Mouse (Mus musculus) heart, embryonic 11.5 days (tissue): ENCODE data around the gene Tenm2. TPM values are rescaled to one million over a fixed set of nuclear protein-coding genes. Genes with fewer than 3 reads are reported as not detected.

Experiments
- ATAC-seq: fragments of 200-750 bp; cut with Nextera tagmentation; replicated peaks from 2 replicates; pipeline ENCODE4 v1.8.0; 2017; ENCODE audit warnings: moderate library complexity; ENCODE audit not compliant: insufficient number of reproducible peaks, low FRiP score, low TSS enrichment
- H3K27ac ChIP-seq: fragments of 300-500 bp; sonication (generic); 2 replicates; pipeline ENCODE4 v1.5.1; 2014; ENCODE audit warnings: mild to moderate bottlenecking, low read depth, low read length
- H3K27me3 ChIP-seq: fragments of 300-500 bp; sonication (generic); 2 replicates; pipeline ENCODE4 v1.6.1; 2014; ENCODE audit warnings: mild to moderate bottlenecking, low read length, mixed read lengths; ENCODE audit not compliant: control insufficient read depth, insufficient read depth
- H3K36me3 ChIP-seq: fragments of 300-500 bp; sonication (generic); 2 replicates; pipeline ENCODE4 v1.6.1; 2014; ENCODE audit warnings: mild to moderate bottlenecking, low read length, moderate library complexity, mixed read lengths; ENCODE audit not compliant: control insufficient read depth, insufficient read depth
- H3K4me1 ChIP-seq: fragments of 300-500 bp; sonication (generic); 2 replicates; pipeline ENCODE4 v1.6.1; 2014; ENCODE audit warnings: low read length; ENCODE audit not compliant: control insufficient read depth, insufficient read depth
- H3K4me2 ChIP-seq: fragments of 300-500 bp; sonication (generic); 2 replicates; pipeline ENCODE4 v1.6.1; 2014; ENCODE audit warnings: mild to moderate bottlenecking, moderate library complexity
- H3K4me3 ChIP-seq: fragments of 300-500 bp; sonication (generic); 2 replicates; pipeline ENCODE4 v1.5.1; 2014; ENCODE audit warnings: low read depth, low read length
- H3K9ac ChIP-seq: fragments of 300-500 bp; sonication (generic); 2 replicates; pipeline ENCODE4 v1.6.1; 2014; ENCODE audit warnings: mild to moderate bottlenecking, low read depth, low read length, moderate library complexity
- H3K9me3 ChIP-seq: fragments of 300-500 bp; sonication (generic); replicated peaks from 2 replicates; pipeline ENCODE4 v1.6.1; 2016; ENCODE audit warnings: low read length; ENCODE audit not compliant: control insufficient read depth
- WGBS: fragments of 180-500 bp; shearing (Covaris S2); extraction: QIAGEN DNeasy Blood & Tissue Kit; methylation state at CpG from one replicate; pipeline ENCODE4 v1.1.7; 2014; ENCODE audit not compliant: insufficient replicate concordance; 5-methylcytosine and 5-hydroxymethylcytosine counted together
- polyA plus RNA-seq: library from polyadenylated mRNA; unstranded; fragments of >200 nt; fragmentation: Nextera tagmentation; extraction: Ambion mirVana; gene quantifications from 2 replicates; pipeline ENCODE4 v1.2.1, GENCODE M21; 2014

The Tenm2 gene
- polyA plus RNA-seq, 1 experiment from 2014 or later = 1.4 TPM

DNA sequence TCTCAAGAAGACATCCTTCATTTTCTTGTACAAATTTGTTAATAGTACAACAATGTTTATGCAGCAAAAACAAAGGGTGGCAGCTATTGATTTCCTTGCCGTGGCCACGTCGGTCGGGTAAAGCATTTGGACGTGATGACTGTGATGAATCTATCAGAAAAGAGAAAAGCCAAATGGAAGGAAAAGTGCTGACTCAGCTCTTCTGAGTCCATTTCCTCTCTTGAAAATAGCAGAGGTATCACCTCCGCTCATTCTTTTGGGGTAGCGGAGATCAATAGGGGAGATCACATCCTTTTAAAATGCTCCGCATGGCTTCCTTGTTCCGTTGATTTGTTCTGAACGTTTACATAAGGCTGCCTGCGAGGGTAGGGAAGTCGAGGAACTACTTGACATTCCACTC is 1090.7 kb downstream of the Tenm2 start:
- Histone ChIP-seq H3K36me3 (no peaks in the 10 kb centered on the region), H3K4me3 (no peak overlapping the region), H3K9ac (no peak overlapping the region), H3K9me3 (no peaks in the 10 kb centered on the region), H3K4me1 (no peaks in the 10 kb centered on the region), H3K4me2 (no peak overlapping the region), H3K27ac (no peak overlapping the region), H3K27me3 (no peaks in the 10 kb centered on the region)
- 76% methylated on average over 12 of the region's 12 CpGs for WGBS
- ATAC-seq = no peak

DNA sequence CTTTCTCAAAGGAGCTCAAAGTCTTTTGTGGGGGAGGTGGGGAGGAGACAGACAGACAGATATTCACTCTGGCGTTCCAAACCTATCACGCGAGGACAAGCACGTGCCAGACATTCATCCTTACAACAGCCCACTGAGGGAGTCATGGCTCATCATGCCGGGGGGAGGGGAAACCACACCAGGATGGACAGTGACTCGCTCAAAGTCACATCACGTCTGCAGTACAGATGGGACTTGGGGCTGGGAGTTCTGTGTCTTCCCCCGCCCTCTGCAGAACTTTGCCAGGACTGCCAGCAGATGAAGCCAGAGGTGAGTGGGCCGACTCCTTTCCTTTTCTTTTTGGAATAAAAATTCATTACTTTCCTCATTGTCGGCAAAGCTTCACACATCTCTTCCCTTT is 1095.4 kb downstream of the Tenm2 start:
- Histone ChIP-seq H3K36me3 (no peaks in the 10 kb centered on the region), H3K27ac (no peak overlapping the region), H3K27me3 (no peaks in the 10 kb centered on the region), H3K9me3 (no peaks in the 10 kb centered on the region), H3K4me2 (no peak overlapping the region), H3K9ac (no peak overlapping the region), H3K4me3 (no peak overlapping the region), H3K4me1 (no peaks in the 10 kb centered on the region)
- ATAC-seq = no peak
- 80% methylated on average over 10 of the region's 10 CpGs for WGBS

DNA sequence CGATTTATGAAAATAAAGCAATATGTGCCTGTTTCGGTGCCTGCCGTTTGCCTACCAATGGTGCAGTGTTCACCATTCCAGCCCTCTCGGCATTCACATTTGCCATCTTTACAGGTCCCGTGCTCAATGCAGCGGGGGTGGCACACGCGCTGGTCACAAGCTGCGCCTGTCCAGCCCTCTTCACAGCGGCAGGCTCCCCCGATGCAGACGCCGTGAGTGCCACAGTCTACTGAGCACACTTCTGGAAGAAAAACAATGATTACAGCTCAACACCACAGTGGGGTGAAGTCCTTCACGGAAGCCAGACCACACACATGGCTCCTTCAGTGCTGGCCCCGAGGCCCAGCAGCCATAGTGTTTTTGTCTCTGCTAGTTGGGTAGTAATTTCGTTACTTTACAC is 1096.2 kb downstream of the Tenm2 start:
- H3K27ac ChIP-seq = no peak overlapping the region
- no peaks in the 10 kb centered on the region for H3K36me3 ChIP-seq
- 72% methylated on average over 16 of the region's 16 CpGs for WGBS
- ATAC-seq = no peak
- H3K4me2 ChIP-seq = no peak overlapping the region
- H3K9ac ChIP-seq = no peak overlapping the region
- no peaks in the 10 kb centered on the region for H3K9me3 ChIP-seq
- no peaks in the 10 kb centered on the region for H3K27me3 ChIP-seq
- H3K4me1 ChIP-seq = no peaks in the 10 kb centered on the region
- no peak overlapping the region for H3K4me3 ChIP-seq

GRCm38 (mm10) chr11:36137840-36138239 is 1097.9 kb downstream of the Tenm2 start:
- whole genome bisulfite sequencing = 56% methylated on average over 4 of the region's 4 CpGs
- no peak for ATAC-seq
- H3K4me3 ChIP-seq = no peak overlapping the region
- H3K9ac ChIP-seq = no peak overlapping the region
- no peaks in the 10 kb centered on the region for H3K4me1 ChIP-seq
- no peaks in the 10 kb centered on the region for H3K36me3 ChIP-seq
- no peak overlapping the region for H3K4me2 ChIP-seq
- H3K9me3 ChIP-seq = no peaks in the 10 kb centered on the region
- H3K27ac ChIP-seq = no peak overlapping the region
- H3K27me3 ChIP-seq = no peaks in the 10 kb centered on the region

DNA sequence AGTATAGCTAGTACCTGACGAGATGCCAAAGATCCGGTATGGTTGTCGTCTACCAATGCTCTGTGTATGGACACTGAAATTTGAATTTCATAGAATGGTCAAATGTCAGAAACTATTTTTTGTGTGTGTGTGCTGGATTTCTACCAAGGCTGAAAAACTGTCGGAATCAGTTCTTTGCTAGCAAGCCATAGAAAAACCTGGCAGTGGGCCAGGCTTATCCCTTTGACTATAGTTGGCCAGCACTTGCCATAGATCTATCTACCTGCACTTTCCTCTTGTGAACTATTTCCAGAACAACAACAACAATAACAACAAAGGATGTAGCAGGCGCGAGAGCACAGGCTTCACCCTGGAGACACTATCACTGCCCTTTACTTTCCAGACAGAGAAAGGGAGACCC is 1098.5 kb downstream of the Tenm2 start:
- Histone ChIP-seq H3K27ac (no peak overlapping the region), H3K4me3 (no peak overlapping the region), H3K27me3 (no peaks in the 10 kb centered on the region), H3K9ac (no peak overlapping the region), H3K4me2 (no peak overlapping the region), H3K36me3 (no peaks in the 10 kb centered on the region), H3K4me1 (no peaks in the 10 kb centered on the region), H3K9me3 (no peaks in the 10 kb centered on the region)
- WGBS = 83% methylated on average over 6 of the region's 6 CpGs
- ATAC-seq = no peak

DNA sequence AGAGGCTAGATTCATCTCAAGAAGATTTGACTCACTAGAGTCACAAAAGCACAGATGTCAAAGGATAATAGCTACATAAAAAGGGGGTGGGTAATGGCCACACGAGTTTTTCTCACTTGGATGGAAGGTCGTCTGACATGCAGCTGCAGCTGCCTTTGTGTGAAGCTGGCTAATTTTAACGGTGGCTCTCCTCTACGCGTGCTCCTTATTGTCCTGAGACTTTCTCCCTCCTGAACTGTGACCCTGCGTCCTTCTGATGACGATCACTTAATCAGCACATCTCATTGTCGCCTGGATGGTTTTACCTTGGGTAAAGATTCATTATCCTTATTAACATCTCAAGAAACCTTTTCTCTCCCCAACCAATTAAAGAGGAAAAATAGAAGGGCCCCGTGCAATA is 1101.1 kb downstream of the Tenm2 start:
- H3K9me3 ChIP-seq = no peaks in the 10 kb centered on the region
- H3K9ac ChIP-seq = no peak overlapping the region
- no peak overlapping the region for H3K4me2 ChIP-seq
- H3K4me1 ChIP-seq = no peaks in the 10 kb centered on the region
- no peak for ATAC-seq
- H3K27me3 ChIP-seq = no peaks in the 10 kb centered on the region
- no peak overlapping the region for H3K4me3 ChIP-seq
- H3K36me3 ChIP-seq = no peaks in the 10 kb centered on the region
- H3K27ac ChIP-seq = no peak overlapping the region
- WGBS = 70% methylated on average over 9 of the region's 9 CpGs

GRCm38 (mm10) chr11:36123275-36123674 is 1112.5 kb downstream of the Tenm2 start:
- H3K4me2 ChIP-seq = no peak overlapping the region
- no peak overlapping the region for H3K9ac ChIP-seq
- no peak for ATAC-seq

GRCm38 (mm10) chr11:36121410-36121929 is 1114.3 kb downstream of the Tenm2 start:
- no peak overlapping the region for H3K4me2 ChIP-seq
- H3K4me1 ChIP-seq = no peaks in the 10 kb centered on the region
- H3K27ac ChIP-seq = no peak overlapping the region
- 67% methylated on average over 8 of the region's 8 CpGs for WGBS
- no peaks in the 10 kb centered on the region for H3K9me3 ChIP-seq
- H3K9ac ChIP-seq = no peak overlapping the region
- no peaks in the 10 kb centered on the region for H3K27me3 ChIP-seq
- no peaks in the 10 kb centered on the region for H3K36me3 ChIP-seq
- no peak overlapping the region for H3K4me3 ChIP-seq
- ATAC-seq = no peak

More at GRCm38 (mm10) chr11:36123275-36123674, 1112.5 kb downstream of the Tenm2 start:
- H3K4me1 ChIP-seq = no peaks in the 10 kb centered on the region
- no peaks in the 10 kb centered on the region for H3K9me3 ChIP-seq
- no peaks in the 10 kb centered on the region for H3K27me3 ChIP-seq
- no peaks in the 10 kb centered on the region for H3K36me3 ChIP-seq
- H3K4me3 ChIP-seq = no peak overlapping the region
- no peak overlapping the region for H3K27ac ChIP-seq
- WGBS = 58% methylated on average over 2 of the region's 2 CpGs

GRCm38 (mm10) chr11:36120591-36121409 is 1115.0 kb downstream of the Tenm2 start:
- WGBS = 56% methylated on average over 7 of the region's 7 CpGs
- Histone ChIP-seq H3K36me3 (no peaks in the 10 kb centered on the region), H3K9ac (no peak overlapping the region), H3K4me3 (no peak overlapping the region), H3K4me1 (no peaks in the 10 kb centered on the region), H3K9me3 (no peaks in the 10 kb centered on the region), H3K4me2 (no peak overlapping the region), H3K27me3 (no peaks in the 10 kb centered on the region), H3K27ac (no peak overlapping the region)
- ATAC-seq = no peak
